ENCODE assay signal across 9 mouse cellular contexts in the genomic region with DNA sequence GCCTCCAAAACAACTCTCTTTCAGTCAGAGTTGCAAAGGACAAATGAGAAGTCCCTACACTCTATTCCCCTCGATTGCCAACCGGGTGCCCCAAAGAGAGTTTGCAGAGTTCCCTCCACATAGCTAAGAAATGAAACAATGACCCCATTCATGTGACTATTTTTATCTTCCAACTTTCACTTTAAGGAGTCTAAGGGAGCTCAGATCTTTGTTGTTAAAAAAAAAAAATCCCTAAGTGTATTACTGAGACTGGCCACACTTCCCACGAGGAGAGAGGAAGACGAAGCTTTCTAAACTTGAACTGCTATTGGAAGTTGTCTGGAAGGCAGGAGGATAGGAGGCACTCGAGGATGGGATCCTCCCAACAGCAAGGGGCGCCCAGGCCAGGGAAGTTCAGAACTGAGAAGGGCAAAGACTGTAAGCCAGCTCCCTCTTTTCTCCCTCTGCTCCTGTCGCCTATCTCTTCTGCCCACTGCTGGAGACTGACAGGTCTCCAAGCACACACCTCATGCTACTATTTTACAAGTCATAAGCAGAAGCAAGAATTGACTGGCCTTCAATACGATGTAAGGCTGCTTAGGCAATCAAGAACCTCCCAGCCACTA. TPM values are rescaled to one million over a fixed set of nuclear protein-coding genes. Genes with fewer than 3 reads are reported as not detected.
A peak's percentile ranks its signal among the peaks of the same experiment; 100 is the strongest.
DNase-seq lines count a peak whose midpoint lies in the region; ATAC-seq and TF ChIP-seq lines count a peak whose summit lies in the region.
"Had no signal": no experiment of that assay in that cellular context is flagged by ENCODE, and none has a peak within 500 bp of the region (broad histone marks: within the 10 kb centered on the region; RNA-seq: fewer than 3 reads in every experiment).

No protein-coding gene starts in this region.

- peak; percentile 33; the same call in 1 of the 2 replicates for TF ChIP-seq CTCF in layer of hippocampus, adult 2 months (conservative IDR thresholded peaks at IDR 0.05)
- 0 out of 2 replicates have a peak, but pooled peaks have one; percentile 10 for TF ChIP-seq CTCF in hindbrain, postnatal 0 days (IDR thresholded peaks at IDR 0.05; ENCODE audit: low read depth)

- H3K36me3 ChIP-seq in hindbrain, postnatal 0 days (ENCODE audit: insufficient read depth, low read length), result no peaks in the 10 kb centered on the region
- H3K36me3 ChIP-seq in neural tube, embryonic 13.5 days, result no peaks in the 10 kb centered on the region
- no peaks in the 10 kb centered on the region for H3K36me3 ChIP-seq in midbrain, embryonic 10.5 days

- H3K9ac ChIP-seq in hindbrain, postnatal 0 days (replicated peaks; ENCODE audit: low read length), result no peak overlapping the region
- no peak overlapping the region for H3K9ac ChIP-seq in neural tube, embryonic 13.5 days

- no peak overlapping the region for H3K4me3 ChIP-seq in layer of hippocampus, adult 2 months
- H3K4me3 ChIP-seq in brown adipose tissue, adult 24 weeks (ENCODE audit: insufficient read depth, low read depth, low read length), result peak overlapping the region; percentile 8
- H3K4me3 ChIP-seq in hindbrain, postnatal 0 days (ENCODE audit: low read length), result no peak overlapping the region
- H3K4me3 ChIP-seq in neural tube, embryonic 13.5 days, result no peak overlapping the region
- no peak overlapping the region for H3K4me3 ChIP-seq in midbrain, embryonic 10.5 days

- H3K9me3 ChIP-seq in hindbrain, postnatal 0 days (ENCODE audit: low read length), result no peaks in the 10 kb centered on the region
- no peaks in the 10 kb centered on the region for H3K9me3 ChIP-seq in neural tube, embryonic 13.5 days
- H3K9me3 ChIP-seq in midbrain, embryonic 10.5 days (replicated peaks), result no peaks in the 10 kb centered on the region

- H3K27ac ChIP-seq in layer of hippocampus, adult 2 months, result no peak overlapping the region
- H3K27ac ChIP-seq in brown adipose tissue, adult 24 weeks (replicated peaks; ENCODE audit: low read depth, low read length), result peak overlapping the region; percentile 35
- H3K27ac ChIP-seq in hindbrain, postnatal 0 days, result no peak overlapping the region
- H3K27ac ChIP-seq in neural tube, embryonic 13.5 days (replicated peaks), result no peak overlapping the region
- H3K27ac ChIP-seq in midbrain, embryonic 10.5 days (replicated peaks), result no peak overlapping the region

- H3K27me3 ChIP-seq in hindbrain, postnatal 0 days (ENCODE audit: insufficient read depth, low read length), result peaks cover 21% of the 10 kb centered on the region
- H3K27me3 ChIP-seq in neural tube, embryonic 13.5 days, result peaks cover 56% of the 10 kb centered on the region
- peaks cover 57% of the 10 kb centered on the region for H3K27me3 ChIP-seq in midbrain, embryonic 10.5 days (ENCODE audit: low read depth, poor library complexity, severe bottlenecking)

- H3K4me1 ChIP-seq in brown adipose tissue, adult 24 weeks (ENCODE audit: control insufficient read depth, insufficient read depth, insufficient read length, low read length), result peaks cover 16% of the 10 kb centered on the region
- peaks cover 3% of the 10 kb centered on the region; the same call in 1 of the 2 replicates for H3K4me1 ChIP-seq in hindbrain, postnatal 0 days (ENCODE audit: insufficient read depth, low read length)
- H3K4me1 ChIP-seq in neural tube, embryonic 13.5 days (replicated peaks), result peaks cover 39% of the 10 kb centered on the region
- peaks cover 26% of the 10 kb centered on the region for H3K4me1 ChIP-seq in midbrain, embryonic 10.5 days

- H3K4me2 ChIP-seq in hindbrain, postnatal 0 days (ENCODE audit: low read depth, low read length), result no peak overlapping the region
- peak overlapping the region; percentile 25 for H3K4me2 ChIP-seq in neural tube, embryonic 13.5 days

- no peak for DNase-seq in layer of hippocampus, adult 2 months (ENCODE audit: low spot score in 2 of 2)
- no peak for DNase-seq in layer of hippocampus, adult 11-12 months (ENCODE audit: low spot score)
- no peak for DNase-seq in hindbrain, postnatal 0 days (ENCODE audit: low spot score)
- no peak for DNase-seq in testis, postnatal 10 days (ENCODE audit: low spot score)
- no peak for DNase-seq in midbrain, embryonic 10.5 days (ENCODE audit: low spot score)
- DNase-seq: thymus, postnatal 4 days had no signal

- 24% methylated on average over 8 of the region's 8 CpGs for WGBS in hindbrain, postnatal 0 days
- WGBS in neural tube, embryonic 13.5 days, result 27% methylated on average over 8 of the region's 8 CpGs
- WGBS in midbrain, embryonic 10.5 days, result 35% methylated on average over 8 of the region's 8 CpGs

- no peak for ATAC-seq in hindbrain, postnatal 0 days
- ATAC-seq in neural tube, embryonic 13.5 days (ENCODE audit: low read depth), result no peak
- ATAC-seq: midbrain, embryonic 16.5 days had no signal

RNA-seq across cellular contexts. Expression of a gene that starts 3.6 kb away (rescaled TPM):
- 1 to 10 TPM; 3.1 to 3.8 TPM for total RNA-seq in layer of hippocampus, adult 2 months (2021)
- 7.4 and 7.8 TPM in 2 replicates for polyA plus RNA-seq in brown adipose tissue, adult 24 weeks (2012; ENCODE audit: insufficient read depth, insufficient read length, missing spikeins)
- 4.5 and 6.1 TPM in 2 replicates for total RNA-seq in hindbrain, postnatal 0 days (2014; rRNA removed)
- polyA plus RNA-seq in hindbrain, postnatal 0 days (2015; fragmentation: Nextera tagmentation; extraction: Ambion mirVana), result 0.66 and 0.73 TPM in 2 replicates
- 1.6 and 2.0 TPM in 2 replicates for polyA plus RNA-seq in neural tube, embryonic 13.5 days (2015; fragmentation: Nextera tagmentation; extraction: Ambion mirVana)
- 0.78 TPM in 2 replicates for polyA plus RNA-seq in midbrain, embryonic 10.5 days (2016; fragmentation: Nextera tagmentation; extraction: Ambion mirVana)

RNA-seq across cellular contexts. Expression of a gene that starts 40.1 kb away (rescaled TPM):
- 10 to 100 TPM; 96.0 to 98.3 TPM for total RNA-seq in layer of hippocampus, adult 2 months (2021)
- not detected in 2 replicates for polyA plus RNA-seq in brown adipose tissue, adult 24 weeks (2012; ENCODE audit: insufficient read depth, insufficient read length, missing spikeins)
- 50.9 and 57.8 TPM in 2 replicates for total RNA-seq in hindbrain, postnatal 0 days (2014; rRNA removed)
- 29.3 and 30.7 TPM in 2 replicates for polyA plus RNA-seq in hindbrain, postnatal 0 days (2015; fragmentation: Nextera tagmentation; extraction: Ambion mirVana)
- polyA plus RNA-seq in neural tube, embryonic 13.5 days (2015; fragmentation: Nextera tagmentation; extraction: Ambion mirVana), result 10.3 and 11.0 TPM in 2 replicates
- 2.0 and 3.0 TPM in 2 replicates for polyA plus RNA-seq in midbrain, embryonic 10.5 days (2016; fragmentation: Nextera tagmentation; extraction: Ambion mirVana)

RNA-seq across cellular contexts. Expression of a gene that starts 45.0 kb away (rescaled TPM):
- 10 to 100 TPM; 35.3 to 35.4 TPM for total RNA-seq in layer of hippocampus, adult 2 months (2021)
- polyA plus RNA-seq in brown adipose tissue, adult 24 weeks (2012; ENCODE audit: insufficient read depth, insufficient read length, missing spikeins), result 172 and 271 TPM in 2 replicates
- 32.0 and 35.8 TPM in 2 replicates for total RNA-seq in hindbrain, postnatal 0 days (2014; rRNA removed)
- 154 and 157 TPM in 2 replicates for polyA plus RNA-seq in hindbrain, postnatal 0 days (2015; fragmentation: Nextera tagmentation; extraction: Ambion mirVana)
- polyA plus RNA-seq in neural tube, embryonic 13.5 days (2015; fragmentation: Nextera tagmentation; extraction: Ambion mirVana), result 89.3 and 107 TPM in 2 replicates
- polyA plus RNA-seq in midbrain, embryonic 10.5 days (2016; fragmentation: Nextera tagmentation; extraction: Ambion mirVana), result 129 and 131 TPM in 2 replicates
